Mouse (Mus musculus): ENCODE data around the gene Qk.

Qk gene

DNA sequence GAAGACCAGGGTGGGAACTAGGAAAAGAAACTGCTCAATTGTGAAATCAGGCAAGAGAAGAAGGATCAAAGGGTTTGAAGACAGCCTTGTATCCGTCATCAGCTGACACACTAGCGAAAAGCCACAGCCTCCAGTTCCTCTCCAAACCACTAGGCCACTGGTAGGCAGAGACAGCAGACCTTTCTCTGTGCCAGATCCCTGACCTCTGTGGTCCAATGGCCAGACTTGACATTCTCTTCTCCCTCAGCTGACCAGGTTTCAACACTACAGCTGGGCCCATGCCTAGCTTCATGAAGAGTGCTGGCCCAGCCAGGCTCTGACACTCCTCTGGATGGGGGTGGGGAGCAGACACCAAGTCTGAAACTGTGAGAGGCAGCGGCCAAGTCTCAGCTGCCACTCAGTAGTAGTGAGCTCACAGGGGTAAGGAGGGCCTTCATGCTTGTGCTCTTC, 7.0 kb upstream of the Qk start:
- peak; percentile 28 to 52 for DNase-seq (ENCODE audit: low spot score in 2 of 2)

DNA sequence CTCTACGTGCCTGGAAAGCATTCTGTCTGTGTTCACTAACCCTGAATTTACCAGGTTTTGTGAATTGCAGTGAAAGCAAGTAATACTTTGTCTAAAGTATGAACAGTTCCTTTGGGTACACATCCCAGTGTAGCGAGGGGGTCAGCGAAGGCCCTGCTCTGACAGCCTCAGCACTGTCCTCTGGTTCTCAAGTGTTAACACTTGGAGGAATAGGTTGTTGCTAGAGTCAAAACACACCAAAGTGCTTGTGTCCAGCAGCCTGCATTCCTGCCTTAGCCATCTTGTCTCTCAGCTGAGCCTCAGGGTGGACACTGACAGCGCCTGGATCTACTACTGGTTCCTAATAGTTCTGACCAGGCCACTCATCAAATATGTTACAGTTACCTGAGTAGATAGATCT, 6.3 kb upstream of the Qk start:
- DNase-seq (ENCODE audit: low spot score in 2 of 2), result no peak

DNA sequence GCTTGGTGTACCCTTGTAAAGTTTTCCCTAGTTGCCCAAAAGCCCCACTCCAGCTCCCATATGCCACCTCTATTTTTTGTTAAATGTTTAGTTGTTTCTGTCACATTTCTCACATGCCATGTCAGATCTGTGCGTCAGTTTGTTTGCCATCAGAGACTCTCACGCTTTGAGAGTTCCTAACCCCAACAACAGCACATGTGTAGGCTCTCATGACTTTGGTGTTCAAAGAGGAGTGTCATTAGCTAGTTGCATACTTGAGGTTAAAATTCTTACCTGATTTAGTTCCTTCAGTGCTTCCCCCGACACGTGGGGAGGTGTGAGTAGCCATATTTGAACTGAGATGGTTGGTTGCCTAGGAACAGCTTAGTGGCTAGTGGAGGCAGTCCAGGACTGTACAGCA, 2.1 kb upstream of the Qk start:
- DNase-seq (ENCODE audit: low spot score in 2 of 2), result no peak

DNA sequence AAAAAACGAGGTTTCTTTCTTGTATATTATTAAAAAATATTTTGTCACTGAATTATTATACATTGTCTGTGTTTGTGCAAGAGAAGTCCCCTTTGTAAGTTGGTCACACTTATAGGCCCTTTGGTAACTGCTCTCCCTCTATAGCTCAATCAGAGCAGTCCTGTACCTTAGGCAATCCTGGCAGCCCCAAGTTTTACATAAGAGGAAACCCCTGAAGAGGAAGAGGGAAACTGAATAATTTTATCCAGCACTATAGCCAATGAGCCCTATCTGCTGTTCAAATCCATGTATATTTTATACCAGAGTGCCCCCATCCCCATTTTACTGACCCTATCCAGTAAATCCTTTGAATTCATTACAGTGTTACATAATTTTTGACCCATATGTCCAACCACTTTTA, 1.4 kb upstream of the Qk start:
- DNase-seq (ENCODE audit: low spot score in 2 of 2), result no peak

DNA sequence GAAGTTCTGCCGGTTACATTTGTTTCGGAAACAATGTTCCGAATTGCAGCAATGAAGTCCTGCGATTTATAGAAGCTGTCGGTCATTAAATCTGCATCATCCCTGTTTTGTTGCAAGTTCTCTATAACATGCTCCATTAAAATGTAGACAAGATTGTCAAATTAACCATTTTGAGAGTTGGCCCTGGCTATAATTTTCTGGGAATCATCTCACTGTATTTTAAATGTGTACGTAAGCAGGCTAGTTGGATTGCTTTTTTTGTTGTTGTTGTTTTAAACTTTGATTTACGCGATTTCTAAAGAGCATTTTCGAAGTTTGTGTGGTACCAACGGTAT, 769 bp upstream of the Qk start:
- DNase-seq (ENCODE audit: low spot score in 2 of 2), result no peak

DNA sequence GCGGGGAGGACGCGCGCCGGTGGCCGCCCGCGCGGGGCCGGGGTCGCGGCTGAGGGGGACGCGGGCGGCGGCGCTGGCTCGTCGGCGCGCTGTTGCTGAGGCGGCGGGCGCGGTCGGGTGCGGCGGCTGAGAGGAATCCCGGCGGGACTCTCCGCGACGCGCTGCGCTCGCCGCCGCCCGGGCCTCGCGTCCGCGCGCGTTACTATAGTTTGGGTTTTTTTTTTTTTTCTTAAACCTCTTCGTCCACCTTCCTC, 296 bp downstream of the Qk start:
- no peak for DNase-seq (ENCODE audit: low spot score in 2 of 2)

DNA sequence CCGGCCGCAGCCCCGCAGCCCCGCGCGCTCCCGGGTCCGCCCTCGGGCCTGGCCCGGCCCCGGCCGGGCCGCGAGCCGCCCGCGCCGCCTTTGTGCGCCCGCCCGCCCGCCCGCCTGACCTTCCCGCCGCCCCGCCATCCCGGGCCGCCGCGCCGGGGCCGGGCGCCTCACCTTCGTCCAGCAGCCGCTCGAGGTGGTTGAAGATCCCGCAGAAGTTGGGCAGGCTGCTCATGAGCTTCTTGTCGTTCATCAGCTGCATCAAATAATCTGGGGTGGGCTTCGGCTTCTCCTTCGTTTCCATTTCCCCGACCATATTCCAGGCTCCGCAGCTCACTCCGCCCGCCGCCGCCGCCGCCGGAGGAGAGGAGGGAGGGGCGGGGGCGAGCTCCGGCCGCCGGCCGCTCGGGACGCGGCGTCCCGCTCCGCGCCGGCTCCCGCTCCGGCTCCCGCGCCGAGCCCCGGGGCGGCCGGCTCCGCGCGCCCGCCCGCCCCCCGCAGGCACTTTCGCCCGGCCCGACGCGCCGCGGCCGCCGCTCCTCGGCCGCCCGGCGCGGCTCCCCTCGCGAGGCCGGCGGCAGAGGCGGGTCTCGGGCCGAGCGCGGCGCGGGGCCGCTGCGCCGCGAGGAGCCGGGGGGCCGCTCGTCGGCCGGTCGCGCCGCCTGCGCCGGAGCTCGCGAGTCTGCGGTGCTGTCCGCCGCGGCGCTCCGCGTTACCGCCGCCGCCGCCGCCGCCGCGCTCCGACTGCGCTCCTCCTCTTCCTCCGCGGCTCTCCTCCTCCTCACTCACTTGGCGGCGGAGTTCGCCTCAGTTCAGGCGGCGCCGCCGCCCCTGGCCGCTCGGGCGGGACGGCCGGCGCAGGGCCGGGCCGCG, 858 bp downstream of the Qk start:
- DNase-seq (ENCODE audit: low spot score in 2 of 2), result peak in 1 of 2 experiments; percentile 57

DNA sequence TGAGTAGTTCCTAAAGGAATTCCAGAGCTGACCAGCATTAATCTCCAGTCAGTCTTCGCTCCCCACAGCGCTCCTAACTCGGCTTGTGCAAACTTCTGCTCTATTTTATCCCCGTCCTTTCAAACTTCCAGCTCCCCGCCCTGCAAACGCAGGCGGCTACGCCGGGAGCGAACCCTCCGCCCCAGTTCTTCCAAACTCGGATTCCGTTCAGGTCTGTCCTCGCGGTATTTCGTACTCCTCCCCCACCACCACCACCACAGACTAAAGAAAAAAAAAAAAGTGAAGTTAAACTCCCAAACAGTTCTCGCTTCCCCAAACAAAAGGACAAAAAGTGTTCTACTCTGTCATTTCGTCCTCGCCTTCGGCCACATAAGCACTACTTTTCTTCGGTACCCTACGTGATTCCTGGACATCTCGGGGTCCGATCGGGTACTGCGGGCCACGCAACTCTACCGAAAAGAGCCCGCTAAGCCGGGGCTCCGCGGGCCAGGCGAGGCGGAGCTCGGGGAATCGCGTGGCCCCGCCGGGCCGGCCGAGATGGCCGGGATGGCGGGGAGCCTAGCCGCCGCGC, 1.6 kb downstream of the Qk start:
- peak; percentile 28 to 69 for DNase-seq (ENCODE audit: low spot score in 2 of 2)

DNA sequence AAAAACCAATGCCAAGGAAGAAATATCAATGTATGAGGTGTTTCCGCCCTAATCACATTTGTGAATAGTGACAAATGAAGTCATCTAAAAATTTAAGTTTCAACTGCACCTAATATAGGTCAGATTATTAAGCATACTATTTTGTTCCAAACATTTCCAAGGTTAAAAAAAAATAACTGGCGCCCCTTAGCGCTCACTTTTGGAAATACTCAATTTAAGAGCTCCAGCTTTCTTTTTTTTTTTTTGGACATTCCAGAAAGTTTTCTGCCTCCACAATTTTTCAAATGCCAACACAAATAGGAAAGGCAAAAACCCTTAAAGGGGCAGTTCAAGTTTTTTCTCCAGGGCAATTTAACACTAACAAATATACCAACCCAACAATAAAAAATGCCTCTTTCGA, 2.5 kb downstream of the Qk start:
- peak in 1 of 2 experiments; percentile 31 for DNase-seq (ENCODE audit: low spot score in 2 of 2)

DNA sequence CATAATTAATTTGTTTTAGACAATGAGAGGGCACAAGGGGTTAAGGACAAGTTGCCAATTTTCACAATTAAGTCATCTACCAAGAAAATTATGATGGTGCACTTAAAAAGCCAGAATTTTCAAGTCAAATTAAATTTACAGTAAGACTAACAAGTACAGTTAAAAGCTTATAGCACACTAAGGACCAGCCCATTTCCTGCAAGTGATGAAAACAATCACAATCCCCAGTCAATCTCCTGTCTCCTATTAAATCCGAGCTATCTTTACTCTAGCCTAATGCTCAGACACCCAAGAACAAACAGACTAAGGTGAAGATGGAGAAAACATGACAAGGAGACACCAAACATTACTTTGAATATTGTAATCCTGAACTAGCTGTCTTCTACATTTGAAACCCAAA, 3.2 kb downstream of the Qk start:
- no peak for DNase-seq (ENCODE audit: low spot score in 2 of 2)

DNA sequence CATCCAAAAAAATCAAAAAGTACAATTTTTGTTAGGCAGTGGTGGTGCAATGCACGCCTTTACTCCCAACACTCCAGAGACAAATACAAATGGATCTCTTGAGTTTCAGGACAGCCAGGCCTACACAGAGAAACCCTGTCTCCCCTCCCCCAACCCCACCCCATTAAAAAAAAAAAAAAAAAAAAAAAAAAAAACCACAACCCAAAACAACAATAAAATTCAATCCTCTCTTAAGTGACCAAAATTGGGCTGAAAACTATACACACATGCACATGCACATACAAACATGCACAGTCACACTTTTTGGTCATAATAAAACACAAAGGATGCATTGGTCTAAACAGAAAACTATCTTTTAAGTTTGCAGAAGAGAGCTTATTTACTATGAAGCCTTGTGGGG, 9.6 kb downstream of the Qk start:
- DNase-seq (ENCODE audit: low spot score in 2 of 2), result no peak

DNA sequence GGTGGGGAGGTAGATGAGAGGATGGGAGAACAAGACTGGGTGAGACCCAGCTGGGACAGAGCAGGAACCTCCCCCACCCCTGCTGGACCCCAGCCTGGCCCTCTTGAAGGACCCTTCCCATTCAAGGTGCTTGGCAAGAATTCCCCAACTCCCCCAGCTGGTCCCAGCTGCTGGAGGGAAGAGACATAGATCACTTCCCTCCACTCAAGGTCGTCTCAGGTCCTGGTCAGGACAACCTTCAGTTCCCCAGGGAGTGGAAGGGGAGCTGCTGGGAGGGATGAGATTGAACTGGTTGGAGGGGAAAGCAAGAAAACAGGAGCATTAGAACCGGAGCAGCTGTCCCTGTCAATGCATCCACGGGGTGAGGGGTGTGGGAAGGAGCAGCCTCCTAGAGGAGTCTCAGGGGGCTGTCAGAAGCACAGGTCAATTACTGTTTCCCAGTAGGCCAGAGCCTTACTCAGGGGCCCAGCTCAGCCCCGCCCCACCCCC, 10.5 kb downstream of the Qk start:
- no peak for DNase-seq (ENCODE audit: low spot score in 2 of 2)

DNA sequence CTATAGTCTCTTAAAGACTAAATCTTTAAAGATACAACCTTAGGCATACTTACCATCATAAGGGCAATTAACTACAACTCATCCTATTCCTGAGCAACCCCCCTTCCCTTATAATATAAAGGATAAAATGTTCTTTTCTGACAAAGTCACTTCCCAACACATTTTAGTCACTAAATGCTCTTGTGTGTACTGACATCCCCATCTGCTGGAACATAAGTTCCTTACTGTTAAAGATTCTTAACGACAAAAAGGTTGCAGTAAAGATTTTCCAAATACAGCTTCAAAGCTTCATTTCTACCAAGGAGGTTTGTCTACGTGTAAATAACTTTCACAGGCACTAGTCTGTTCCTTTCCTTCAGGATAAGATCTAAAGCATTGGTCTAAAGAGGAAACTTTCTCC, 13.2 kb downstream of the Qk start:
- DNase-seq (ENCODE audit: low spot score in 2 of 2), result no peak

DNA sequence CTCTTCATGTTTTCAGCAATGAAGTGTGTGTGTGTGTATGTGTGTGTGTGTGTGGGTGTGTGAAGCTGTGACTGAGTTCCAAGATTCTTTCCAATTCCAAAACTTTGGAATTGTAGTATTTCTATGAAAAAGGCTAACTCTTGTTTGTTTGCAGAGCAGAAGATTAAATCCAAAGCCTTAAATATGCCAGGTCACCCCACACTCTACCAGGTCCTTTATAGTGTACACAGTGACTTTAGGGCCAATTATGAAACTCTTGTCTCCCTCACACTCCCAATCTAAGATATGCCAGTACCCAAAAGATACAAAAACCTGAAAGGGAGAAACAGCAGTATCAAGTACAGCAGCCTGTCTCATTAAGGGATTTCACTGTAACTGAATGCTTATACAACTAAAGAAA, 15.7 kb downstream of the Qk start:
- DNase-seq (ENCODE audit: low spot score in 2 of 2), result no peak

DNA sequence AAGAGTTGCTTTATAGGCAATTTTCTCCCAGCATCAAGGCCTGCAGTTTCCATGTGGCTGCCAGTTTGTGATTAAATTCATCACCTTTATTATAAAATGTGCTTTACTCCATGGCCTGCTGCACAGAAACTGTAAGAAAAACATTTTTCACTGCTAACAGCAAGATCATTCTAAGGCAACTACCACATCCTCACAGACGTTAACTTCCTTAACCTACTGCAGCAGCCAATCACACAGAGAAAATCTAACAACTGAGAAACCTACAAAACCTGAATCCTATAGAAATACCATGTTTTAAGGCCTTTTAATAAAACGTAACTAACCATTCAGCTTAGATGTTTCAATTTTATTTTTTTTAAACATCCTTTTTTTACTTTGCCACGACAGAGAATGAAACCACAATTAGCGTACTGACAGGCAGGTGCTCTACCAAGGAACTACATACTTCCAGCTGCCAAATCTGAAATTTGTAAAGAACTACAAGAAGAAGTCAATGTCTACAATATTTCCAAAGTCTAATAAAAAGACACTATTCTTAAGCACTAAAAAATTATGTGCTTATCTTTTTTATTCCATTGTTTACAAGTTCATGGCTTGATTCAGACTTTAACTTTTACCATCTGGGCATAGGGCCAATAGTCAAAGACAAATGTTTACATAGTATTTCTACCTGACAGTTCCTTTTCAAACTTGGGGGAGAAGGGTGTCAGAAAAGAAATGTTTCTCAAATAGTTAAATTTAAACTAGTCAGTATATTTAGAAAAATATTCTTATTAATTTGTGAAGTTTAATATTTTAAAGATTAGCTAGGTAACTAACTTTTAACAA, 18.5 kb downstream of the Qk start:
- no peak for DNase-seq (ENCODE audit: low spot score in 2 of 2)

DNA sequence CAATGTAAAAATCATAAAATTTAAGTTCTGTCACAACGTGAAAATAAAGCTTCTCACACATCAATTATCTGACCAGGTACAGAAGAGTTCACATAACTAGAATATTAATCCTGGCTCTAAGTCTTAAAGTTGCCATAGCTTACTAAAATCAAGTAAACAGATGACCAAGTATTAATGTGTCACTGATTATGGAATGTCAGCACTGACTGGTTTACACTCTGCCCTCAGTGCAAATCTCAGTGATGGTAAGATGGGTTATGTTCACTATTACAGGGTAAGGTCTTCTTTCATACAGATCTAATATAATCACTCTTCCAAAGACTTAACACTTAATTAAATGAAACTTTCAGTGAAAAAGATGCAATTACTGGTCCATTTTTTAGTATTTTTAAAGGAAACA, 20.3 kb downstream of the Qk start:
- DNase-seq (ENCODE audit: low spot score in 2 of 2), result no peak

DNA sequence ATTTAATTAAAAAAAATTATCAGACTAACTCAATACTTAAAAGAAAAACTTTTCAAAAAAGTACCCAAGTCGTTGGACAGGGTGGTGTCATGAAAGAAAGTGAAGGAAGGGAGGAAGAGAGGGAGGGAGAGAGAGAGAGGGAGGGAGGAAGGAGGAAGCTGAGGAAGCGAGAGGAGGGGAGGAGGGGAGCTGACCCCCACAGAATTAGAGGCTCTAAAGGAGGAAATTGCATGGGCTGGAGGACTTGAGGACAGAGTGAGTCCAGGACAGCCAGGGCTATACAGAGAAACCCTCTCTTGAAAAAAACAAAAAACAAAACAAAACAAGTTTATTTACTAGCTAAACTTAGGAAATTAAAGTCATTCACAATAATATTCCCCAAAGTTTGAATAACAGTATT, 27.1 kb downstream of the Qk start:
- DNase-seq (ENCODE audit: low spot score in 2 of 2), result no peak

DNA sequence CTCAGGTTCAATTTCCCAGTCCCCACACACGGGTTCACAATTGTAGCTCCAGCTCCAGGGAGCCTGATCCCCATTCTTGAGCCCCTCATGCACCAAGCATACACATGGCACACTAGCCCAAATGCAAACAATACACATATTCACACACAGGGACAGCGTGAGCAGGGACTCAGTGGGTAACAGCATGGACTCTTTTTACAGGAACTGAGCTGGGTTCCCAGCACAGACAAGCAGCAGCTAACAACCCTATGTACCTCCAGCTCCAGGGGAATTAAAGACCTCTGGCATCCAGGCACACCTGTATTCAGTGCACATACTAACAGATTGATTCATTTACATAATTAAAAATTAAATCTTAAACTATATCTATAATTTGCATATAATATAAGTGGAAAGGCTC, 34.9 kb downstream of the Qk start:
- no peak for DNase-seq (ENCODE audit: low spot score in 2 of 2)

DNA sequence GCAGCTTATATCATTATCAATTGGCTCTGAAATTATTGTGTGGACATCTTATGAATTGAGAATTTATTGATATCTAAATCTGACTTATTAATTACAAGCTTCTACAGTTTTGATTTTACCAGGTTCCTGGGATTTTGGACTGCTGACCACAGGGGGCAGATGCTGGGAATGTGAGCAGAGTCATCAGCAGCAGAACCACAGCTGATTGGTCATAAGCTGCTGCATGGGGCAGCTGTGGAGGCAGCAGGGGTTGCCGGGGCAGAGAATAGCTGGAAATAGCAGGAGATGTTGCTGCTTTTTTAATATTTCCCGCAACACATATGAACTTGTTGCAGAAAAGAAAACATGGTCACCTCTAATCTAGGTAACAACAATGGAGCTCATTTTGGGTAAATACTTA, 40.1 kb downstream of the Qk start:
- DNase-seq (ENCODE audit: low spot score in 2 of 2), result no peak

DNA sequence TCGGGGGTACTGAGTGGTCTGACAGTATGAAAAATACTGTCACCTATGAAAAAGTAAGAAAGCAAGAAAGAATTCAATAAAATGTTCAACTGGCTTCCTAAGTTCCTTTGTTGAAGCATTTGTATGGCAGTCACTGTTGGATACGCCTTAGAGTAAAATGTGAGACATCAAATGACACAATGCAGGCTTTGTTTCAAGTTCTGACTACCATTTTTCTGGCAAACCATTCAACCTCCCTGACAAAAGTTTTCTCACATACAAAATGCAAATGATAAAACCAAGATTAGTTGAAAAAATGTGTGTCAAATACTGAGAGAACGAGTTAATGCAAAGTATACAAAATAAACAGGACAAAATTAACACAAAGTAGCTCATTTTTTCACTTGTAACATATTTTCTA, 50.1 kb downstream of the Qk start:
- no peak for DNase-seq (ENCODE audit: low spot score in 2 of 2)

DNA sequence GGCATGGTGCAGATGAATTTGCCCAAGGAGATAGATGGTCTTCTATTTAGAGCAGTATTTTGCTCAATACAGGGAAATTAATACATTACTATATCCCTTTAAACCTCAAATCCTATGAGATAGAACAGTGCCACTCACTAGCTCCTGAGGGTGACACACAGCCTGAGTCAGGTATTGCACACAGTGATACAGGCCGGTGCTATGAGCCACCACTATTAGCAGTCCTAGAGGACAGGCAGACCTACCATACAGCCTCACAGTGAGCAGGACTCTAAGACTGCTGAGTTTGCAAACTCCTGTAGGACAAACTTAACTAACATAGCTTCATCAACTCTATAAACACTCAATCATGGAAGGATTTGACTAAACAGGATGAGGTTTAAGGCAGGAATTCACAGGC, 51.2 kb downstream of the Qk start:
- no peak for DNase-seq (ENCODE audit: low spot score in 2 of 2)

DNA sequence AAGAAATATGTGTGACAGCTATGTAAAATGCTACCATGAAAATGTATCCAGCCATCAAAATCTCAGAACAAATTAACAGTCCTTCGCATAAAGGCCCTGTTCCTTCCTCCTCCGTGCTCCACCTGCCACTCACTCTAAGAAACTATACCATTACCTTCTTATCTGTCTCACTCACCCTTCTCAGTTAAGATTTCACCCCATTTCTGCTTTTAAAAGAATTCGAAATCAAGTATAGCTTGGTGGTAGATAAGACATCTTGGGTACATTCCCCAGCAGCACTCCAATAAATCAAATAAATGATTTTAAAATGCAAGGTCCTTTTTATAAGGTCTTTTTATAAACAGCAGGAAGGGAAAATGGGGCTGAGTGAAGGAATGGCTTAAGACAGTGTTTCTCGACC, 53.4 kb downstream of the Qk start:
- no peak for DNase-seq (ENCODE audit: low spot score in 2 of 2)

Measured in natural killer cell, adult 2 months (primary cell).